Mouse (Mus musculus) liver, postnatal 0 days (tissue): ENCODE measurements around the gene Clmp. TPM values are rescaled to one million over a fixed set of nuclear protein-coding genes. Genes with fewer than 3 reads are reported as not detected.
A peak's percentile ranks its signal among the peaks of the same experiment; 100 is the strongest.

Source experiments
- ATAC-seq: fragments of 200-750 bp; cut with Nextera tagmentation; 2 replicates; pipeline ENCODE4 v1.8.0; 2017; ENCODE audit warnings: mild to moderate bottlenecking, moderate library complexity
- DNase-seq: peaks from one replicate; pipeline ENCODE4 v3.0.0-alpha.2; 2016
- H3K27ac ChIP-seq: fragments of 300-500 bp; sonication (generic); 2 replicates; pipeline ENCODE4 v1.5.1; 2014; ENCODE audit warnings: antibody characterized with exemption, moderate library complexity, mild to moderate bottlenecking, low read depth
- H3K27me3 ChIP-seq: fragments of 300-500 bp; sonication (generic); 2 replicates; pipeline ENCODE4 v1.6.1; 2014; ENCODE audit warnings: low read length, control low read depth, mixed read lengths; ENCODE audit not compliant: insufficient read depth
- H3K36me3 ChIP-seq: fragments of 300-500 bp; sonication (generic); replicated peaks from 2 replicates; pipeline ENCODE4 v1.6.1; 2014; ENCODE audit warnings: mild to moderate bottlenecking, control low read depth, low read length, moderate library complexity, mixed read lengths; ENCODE audit not compliant: insufficient read depth
- H3K4me1 ChIP-seq: fragments of 300-500 bp; sonication (generic); 2 replicates; pipeline ENCODE4 v1.6.1; 2014; ENCODE audit warnings: antibody characterized with exemption, mild to moderate bottlenecking, control low read depth; ENCODE audit not compliant: insufficient read depth
- H3K4me2 ChIP-seq: fragments of 300-500 bp; sonication (generic); 2 replicates; pipeline ENCODE4 v1.6.1; 2014; ENCODE audit warnings: low read depth, mild to moderate bottlenecking, low read length, moderate library complexity, mixed read lengths
- H3K4me3 ChIP-seq: fragments of 300-500 bp; sonication (generic); 2 replicates; pipeline ENCODE4 v1.5.1; 2014; ENCODE audit warnings: low read depth, low read length
- H3K9ac ChIP-seq: fragments of 300-500 bp; sonication (generic); replicated peaks from 2 replicates; pipeline ENCODE4 v1.6.1; 2014; ENCODE audit warnings: mild to moderate bottlenecking, moderate library complexity
- H3K9me3 ChIP-seq: fragments of 300-500 bp; sonication (generic); 2 replicates; pipeline ENCODE4 v1.6.1; 2016; ENCODE audit warnings: mild to moderate bottlenecking, control low read depth, low read length, mixed read lengths
- CTCF ChIP-seq: sonication (generic); IDR thresholded peaks from 2 replicates; pipeline ENCODE4 v1.5.1; 2016; ENCODE audit warnings: antibody characterized with exemption, low read depth
- EP300 ChIP-seq: IDR thresholded peaks from 2 replicates; pipeline ENCODE4 v1.6.1; 2016; ENCODE audit warnings: antibody characterized with exemption, low read depth, mild to moderate bottlenecking
- WGBS: fragments of 180-500 bp; shearing (Covaris S2); extraction: QIAGEN DNeasy Blood & Tissue Kit; methylation state at CpG from one replicate; pipeline ENCODE4 v1.1.7; 2014; ENCODE audit not compliant: insufficient replicate concordance; 5-methylcytosine and 5-hydroxymethylcytosine counted together
- polyA plus RNA-seq: library from polyadenylated mRNA; unstranded; fragments of >200 nt; fragmentation: Nextera tagmentation; extraction: Ambion mirVana; gene quantifications from 2 replicates; pipeline ENCODE4 v1.2.1, GENCODE M21; 2015

Gene Clmp
- polyA plus RNA-seq, 1 experiment from 2014 or later: 1.8 TPM

GRCm38 (mm10) chr9:40670313-40670712 lies 15.4 kb upstream of the Clmp start, which contains the start of gene Gm21915:
Gene Gm21915, plus strand, starts transcription at chr9:40670613.
- 68% methylated on average over 3 of the region's 3 CpGs for WGBS
- Histone ChIP-seq H3K9ac (no peak within 1 kb of the TSS), H3K27ac (no peak within 1 kb of the TSS), H3K36me3 (no peaks in the 10 kb centered on the region), H3K4me1 (no peaks in the 10 kb centered on the region), H3K4me2 (no peak within 1 kb of the TSS), H3K27me3 (no peaks in the 10 kb centered on the region), H3K4me3 (no peak within 1 kb of the TSS), H3K9me3 (no peaks in the 10 kb centered on the region)
- ATAC-seq (no peak), DNase-seq (no peak)
- TF ChIP-seq CTCF (no peak), EP300 (no peak)

- no peak for ATAC-seq
- 55% methylated on average over 4 of the region's 4 CpGs for WGBS
These were observed 14.3 kb upstream of the Clmp start for GRCm38 (mm10) chr9:40671323-40671930.

GRCm38 (mm10) chr9:40675203-40675958 lies 10.4 kb upstream of the Clmp start:
- Histone ChIP-seq H3K4me3 (no peak overlapping the region), H3K9ac (no peak overlapping the region), H3K4me1 (no peaks in the 10 kb centered on the region), H3K27ac (no peak overlapping the region), H3K36me3 (no peaks in the 10 kb centered on the region), H3K4me2 (no peak overlapping the region), H3K27me3 (no peaks in the 10 kb centered on the region), H3K9me3 (no peaks in the 10 kb centered on the region)
- no peak for ATAC-seq
- TF ChIP-seq EP300 (no peak), CTCF (no peak)
- 66% methylated on average over 12 of the region's 12 CpGs for WGBS
- DNase-seq: no peak

More at GRCm38 (mm10) chr9:40671323-40671930, 14.3 kb upstream of the Clmp start:
- no peaks in the 10 kb centered on the region for H3K4me1 ChIP-seq
- no peak for TF ChIP-seq EP300
- TF ChIP-seq CTCF: no peak
- no peak overlapping the region for H3K9ac ChIP-seq
- H3K36me3 ChIP-seq: no peaks in the 10 kb centered on the region
- H3K27me3 ChIP-seq: no peaks in the 10 kb centered on the region
- no peaks in the 10 kb centered on the region for H3K9me3 ChIP-seq
- H3K27ac ChIP-seq: no peak overlapping the region
- no peak overlapping the region for H3K4me2 ChIP-seq
- DNase-seq: no peak
- H3K4me3 ChIP-seq: no peak overlapping the region

GRCm38 (mm10) chr9:40678653-40679052 lies 7.1 kb upstream of the Clmp start:
- Histone ChIP-seq H3K27me3 (no peaks in the 10 kb centered on the region), H3K36me3 (no peaks in the 10 kb centered on the region), H3K4me1 (no peaks in the 10 kb centered on the region), H3K4me3 (no peak overlapping the region), H3K27ac (no peak overlapping the region), H3K9me3 (no peaks in the 10 kb centered on the region), H3K4me2 (no peak overlapping the region), H3K9ac (no peak overlapping the region)
- ATAC-seq (no peak), DNase-seq (no peak)
- TF ChIP-seq CTCF (no peak), EP300 (no peak)
- 70% methylated on average over 4 of the region's 4 CpGs for WGBS

- TF ChIP-seq EP300 (no peak), CTCF (no peak)
- H3K27me3 ChIP-seq: peaks cover 23% of the 10 kb centered on the region
- H3K27ac ChIP-seq: no peak overlapping the region
- peak overlapping the region; percentile 74 for H3K4me2 ChIP-seq
- DNase-seq: no peak
- 1% methylated on average over 23 of the region's 23 CpGs for WGBS
- H3K9me3 ChIP-seq: no peaks in the 10 kb centered on the region
- no peak for ATAC-seq
- peak overlapping the region; percentile 46 for H3K4me3 ChIP-seq
- H3K4me1 ChIP-seq: no peaks in the 10 kb centered on the region; the same call in 1 of the 2 replicates
- H3K36me3 ChIP-seq: no peaks in the 10 kb centered on the region
- no peak overlapping the region; the same call in 1 of the 2 replicates for H3K9ac ChIP-seq
These were observed 698 bp downstream of the Clmp start for GRCm38 (mm10) chr9:40686421-40686899.

- H3K4me3 ChIP-seq: no peak overlapping the region
- H3K9me3 ChIP-seq: no peaks in the 10 kb centered on the region
- DNase-seq (no peak), ATAC-seq (no peak)
- WGBS: 54% methylated on average over 5 of the region's 5 CpGs
- H3K9ac ChIP-seq: no peak overlapping the region
- no peaks in the 10 kb centered on the region; the same call in 1 of the 2 replicates for H3K4me1 ChIP-seq
- TF ChIP-seq CTCF (no peak), EP300 (no peak)
- H3K27ac ChIP-seq: no peak overlapping the region
- no peaks in the 10 kb centered on the region for H3K36me3 ChIP-seq
- no peak overlapping the region for H3K4me2 ChIP-seq
- H3K27me3 ChIP-seq: peaks cover 23% of the 10 kb centered on the region
These were observed 1.3 kb downstream of the Clmp start for GRCm38 (mm10) chr9:40687053-40687452.
